Mouse (Mus musculus): ENCODE data around the gene Sh3pxd2b.

Sh3pxd2b gene

DNA sequence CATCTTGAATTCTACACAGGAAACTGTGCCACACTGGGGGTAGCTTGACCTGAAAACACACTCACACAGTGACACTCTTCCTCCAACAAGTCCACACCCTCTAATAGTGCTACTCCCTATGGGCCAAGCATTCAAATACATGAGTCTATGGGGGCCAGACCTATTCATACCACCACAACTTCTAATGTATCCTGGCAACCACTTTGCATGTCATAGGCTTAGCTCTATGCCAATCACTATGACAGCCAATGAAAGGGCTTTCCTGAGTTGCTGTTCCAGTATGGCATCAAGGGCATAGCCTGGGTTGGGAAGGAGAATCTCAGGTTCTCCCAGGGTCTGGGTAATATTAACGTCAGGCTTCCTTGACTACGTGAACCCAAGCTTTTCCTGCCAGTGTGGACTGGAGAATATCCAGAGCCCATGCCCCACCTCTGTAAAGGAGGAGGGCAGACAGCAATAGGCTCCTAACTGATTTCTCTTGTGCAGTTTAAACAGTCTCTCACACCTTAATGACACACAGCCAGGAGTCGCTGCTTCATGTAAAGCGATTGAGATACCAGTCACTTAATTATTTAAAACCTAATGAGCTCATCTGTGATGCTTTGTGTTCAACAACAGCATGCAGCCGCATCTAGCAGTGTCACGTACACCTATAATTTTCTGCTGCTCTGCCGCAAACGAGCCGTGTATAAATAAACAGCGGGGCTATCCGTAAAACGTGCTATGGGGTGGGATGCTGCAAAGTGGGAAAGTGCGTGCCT, 25.8 kb downstream of the Sh3pxd2b start:
- no peak for DNase-seq (ENCODE audit: low spot score in 2 of 2)

DNA sequence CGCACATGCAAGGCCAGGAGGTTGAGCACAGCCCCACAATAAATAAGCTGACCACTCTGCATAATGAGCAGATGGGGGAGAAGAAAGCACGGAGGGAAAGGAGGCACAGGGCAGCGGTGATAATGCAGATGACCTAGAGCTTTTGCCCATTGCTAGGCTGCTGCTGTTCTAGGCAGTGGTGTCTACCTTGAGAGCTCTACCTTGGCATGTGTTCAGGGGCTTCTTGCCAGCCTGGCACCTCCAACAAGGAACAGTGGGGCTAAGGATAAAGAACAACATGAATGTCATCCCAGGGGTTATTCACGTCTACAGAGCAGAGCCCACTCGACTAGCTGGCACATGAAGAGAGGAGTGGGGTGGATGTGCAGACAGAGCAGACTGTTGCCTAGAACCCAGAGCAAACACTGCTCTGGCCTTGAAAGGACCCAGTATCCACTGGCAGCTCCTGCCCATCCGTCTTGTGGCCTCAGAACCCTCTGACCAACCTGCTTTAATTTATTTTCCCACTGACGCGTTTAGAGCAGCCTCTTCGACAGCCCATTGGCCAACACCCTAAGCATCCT, 26.5 kb downstream of the Sh3pxd2b start:
- DNase-seq (ENCODE audit: low spot score in 2 of 2), result no peak

DNA sequence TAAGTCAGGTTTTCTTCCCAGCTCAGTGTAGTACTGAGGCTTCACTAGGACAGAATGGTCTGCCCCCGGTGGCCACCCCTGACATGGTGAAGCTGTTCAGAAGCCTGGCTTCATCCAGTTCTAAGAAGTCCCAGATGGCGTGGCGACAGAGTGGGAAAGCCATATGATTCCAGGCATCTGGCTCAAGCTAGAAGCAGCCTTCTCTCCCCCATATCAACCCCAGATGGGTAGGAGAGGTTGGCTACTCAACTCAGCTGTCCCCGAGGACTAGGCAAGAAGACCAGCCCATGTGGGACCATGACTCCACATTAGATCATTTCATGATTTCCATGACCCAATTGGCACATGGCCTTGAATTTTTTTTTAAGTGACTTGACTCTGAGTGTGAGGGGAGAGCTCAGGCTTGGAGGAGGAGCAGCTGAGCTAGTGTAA, 27.5 kb downstream of the Sh3pxd2b start:
- DNase-seq (ENCODE audit: low spot score in 2 of 2), result no peak

DNA sequence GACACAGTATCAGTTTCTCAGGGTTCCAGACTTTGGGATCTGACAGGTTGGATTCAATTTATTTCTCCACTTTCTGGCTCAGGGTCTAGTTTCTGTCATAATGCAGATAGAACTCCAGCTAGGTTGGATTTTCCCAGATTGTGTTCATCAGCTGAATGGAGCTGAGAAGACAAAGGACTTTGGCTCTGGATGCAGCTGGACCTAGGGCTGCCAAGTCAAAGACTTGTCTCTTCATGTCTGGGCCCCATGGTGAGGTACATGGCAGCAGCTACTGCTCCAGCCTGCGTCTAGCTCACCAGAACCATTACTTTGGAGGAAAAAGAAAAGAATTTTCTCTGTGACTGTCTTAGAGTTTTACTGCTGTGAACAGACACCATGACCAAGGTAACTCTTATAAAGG, 28.5 kb downstream of the Sh3pxd2b start:
- no peak for DNase-seq (ENCODE audit: low spot score in 2 of 2)

DNA sequence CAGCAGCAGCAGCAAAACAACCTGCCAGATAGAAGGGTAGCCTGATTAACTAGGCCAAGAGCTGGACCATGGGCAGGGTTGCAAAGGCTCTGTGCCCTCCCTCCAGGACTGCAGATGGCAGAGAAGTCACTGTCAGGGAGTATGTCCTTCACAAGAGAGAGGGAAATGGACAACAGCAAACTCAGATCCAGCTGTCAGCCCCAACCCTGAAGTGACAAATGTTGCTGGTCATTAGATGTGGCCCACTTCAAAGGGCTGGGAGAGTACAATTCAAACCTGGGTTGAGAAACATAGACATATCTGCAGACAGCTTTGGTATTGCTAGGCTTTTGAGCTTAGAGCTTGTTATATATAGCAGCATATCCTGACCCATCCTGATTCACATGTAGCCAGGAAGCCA, 32.3 kb downstream of the Sh3pxd2b start:
- DNase-seq (ENCODE audit: low spot score in 2 of 2), result no peak

DNA sequence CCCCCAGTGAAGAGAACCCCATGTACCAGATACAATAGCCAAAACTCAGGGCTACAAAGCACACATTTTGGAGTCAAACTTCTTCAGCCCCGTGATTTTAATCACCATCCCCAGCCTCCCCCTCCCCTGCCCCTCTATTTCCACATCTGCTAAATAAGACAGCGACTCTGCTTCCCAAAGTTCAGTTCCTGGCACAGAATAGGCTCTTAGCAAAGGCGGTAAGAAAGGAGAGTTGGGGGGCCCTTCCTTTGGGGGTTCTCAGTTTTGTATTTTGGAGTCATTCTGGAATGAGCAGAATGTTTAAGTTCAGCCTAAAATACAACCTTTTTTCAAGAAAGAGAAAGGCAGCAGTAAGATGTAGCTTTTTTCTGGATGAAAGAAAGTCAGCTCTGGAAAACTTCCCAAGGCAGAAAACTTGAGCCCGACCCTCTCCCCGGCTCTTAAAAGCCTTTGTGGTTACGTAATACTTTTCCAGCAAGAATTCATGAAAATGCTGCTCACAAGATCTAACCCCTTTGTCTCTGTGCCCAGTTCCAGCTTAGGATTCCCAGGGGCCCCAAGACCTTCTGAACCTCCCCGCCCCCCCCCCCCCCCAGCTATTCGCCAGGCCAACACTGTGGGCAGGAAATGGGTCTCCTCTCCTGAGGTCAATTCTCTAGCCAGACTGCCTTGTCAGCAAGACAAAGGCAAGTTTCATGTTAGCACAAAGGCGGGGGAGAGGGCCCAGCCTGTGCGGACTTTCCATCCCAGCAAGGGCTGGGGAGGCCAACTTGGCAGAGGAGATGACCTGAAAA, 35.9 kb downstream of the Sh3pxd2b start:
- no peak for DNase-seq (ENCODE audit: low spot score in 2 of 2)

DNA sequence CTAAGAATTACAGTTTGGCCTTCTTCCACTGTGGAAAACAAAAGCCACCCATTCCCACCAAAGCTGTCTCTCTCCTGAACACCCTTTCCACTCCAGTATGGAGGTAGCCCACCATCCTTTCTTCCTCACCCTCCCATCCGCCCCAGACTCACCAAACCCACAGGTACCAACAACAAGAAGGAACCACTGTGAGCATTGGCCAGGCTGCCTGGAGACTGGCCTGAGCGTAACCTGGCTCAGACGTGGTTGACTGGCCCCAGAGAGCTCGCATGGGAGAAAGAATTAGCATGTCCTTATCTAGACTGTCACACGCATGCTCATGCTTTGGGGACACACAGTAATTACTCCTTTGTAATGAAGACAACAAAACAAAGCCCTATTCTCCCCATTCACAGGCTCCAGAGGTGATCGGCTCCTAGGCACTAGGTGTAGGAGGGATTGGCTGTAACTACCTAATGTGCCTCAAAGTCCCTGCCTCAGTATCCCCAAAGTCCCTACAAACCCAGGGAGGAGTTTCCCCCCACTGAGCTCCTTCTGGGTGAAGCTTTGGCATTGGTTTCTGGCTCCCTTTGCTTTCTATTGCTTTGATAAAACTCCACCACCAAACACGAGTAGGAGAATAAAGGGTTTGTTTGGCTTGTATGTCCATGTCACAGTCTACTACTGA, 36.6 kb downstream of the Sh3pxd2b start:
- DNase-seq (ENCODE audit: low spot score in 2 of 2), result no peak

DNA sequence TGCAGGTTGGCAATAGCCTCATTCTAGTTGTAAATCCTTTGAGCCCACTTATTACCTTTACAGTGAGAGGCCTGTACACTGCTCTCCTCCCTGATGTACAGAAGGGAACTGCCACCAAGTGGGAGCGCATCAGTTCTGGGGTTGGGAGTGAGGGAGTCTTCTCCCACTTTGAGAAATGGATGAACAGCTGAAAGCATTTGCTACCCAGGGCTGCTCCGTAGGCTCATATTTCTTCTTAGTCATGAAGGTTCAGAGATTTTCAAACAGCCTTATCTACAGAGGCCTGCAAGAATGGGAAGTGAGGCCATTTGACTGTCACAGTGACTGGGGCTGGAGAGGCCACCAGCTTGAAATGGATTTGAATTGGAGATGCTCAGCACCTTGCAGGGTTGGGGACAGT, 38.4 kb downstream of the Sh3pxd2b start:
- no peak for DNase-seq (ENCODE audit: low spot score in 2 of 2)

DNA sequence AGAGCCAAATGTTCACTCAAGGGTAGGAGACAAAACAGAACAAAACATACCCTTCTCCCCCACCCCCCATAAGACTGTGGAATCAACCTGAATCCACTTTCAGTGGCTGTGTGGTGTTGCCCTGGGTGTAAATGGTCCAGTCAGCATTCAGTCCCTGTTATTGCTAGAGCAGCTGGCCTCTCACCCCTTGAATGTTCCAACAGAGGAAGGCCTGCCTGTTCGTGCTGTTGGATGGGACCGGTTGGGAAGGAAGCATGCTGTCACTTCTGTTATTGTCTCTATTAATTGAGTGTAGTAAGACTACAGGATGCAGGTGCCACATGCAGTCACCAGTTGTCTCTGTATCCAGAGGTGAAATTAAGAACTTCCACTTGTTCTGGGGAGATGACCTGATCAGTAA, 40.4 kb downstream of the Sh3pxd2b start:
- no peak for DNase-seq (ENCODE audit: low spot score in 2 of 2)

DNA sequence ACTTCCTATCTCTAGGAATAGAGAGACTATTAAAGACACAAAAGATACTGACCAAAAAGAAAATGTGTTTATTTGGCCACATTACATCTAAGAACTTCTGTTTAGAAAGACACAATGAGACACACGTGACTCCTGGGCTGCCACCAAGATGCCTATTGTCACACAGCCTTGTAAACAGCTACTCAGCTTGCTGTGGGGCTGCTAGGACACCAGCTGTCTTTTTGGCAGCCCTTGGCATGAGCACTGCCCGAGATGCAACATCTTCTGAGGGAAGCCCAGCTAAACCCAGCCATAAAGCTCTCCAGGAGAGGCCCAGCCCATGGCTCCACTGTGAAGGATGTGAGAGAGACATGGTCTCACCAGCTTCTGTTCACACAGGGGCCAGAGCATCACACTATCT, 45.5 kb downstream of the Sh3pxd2b start:
- DNase-seq (ENCODE audit: low spot score in 2 of 2), result no peak

DNA sequence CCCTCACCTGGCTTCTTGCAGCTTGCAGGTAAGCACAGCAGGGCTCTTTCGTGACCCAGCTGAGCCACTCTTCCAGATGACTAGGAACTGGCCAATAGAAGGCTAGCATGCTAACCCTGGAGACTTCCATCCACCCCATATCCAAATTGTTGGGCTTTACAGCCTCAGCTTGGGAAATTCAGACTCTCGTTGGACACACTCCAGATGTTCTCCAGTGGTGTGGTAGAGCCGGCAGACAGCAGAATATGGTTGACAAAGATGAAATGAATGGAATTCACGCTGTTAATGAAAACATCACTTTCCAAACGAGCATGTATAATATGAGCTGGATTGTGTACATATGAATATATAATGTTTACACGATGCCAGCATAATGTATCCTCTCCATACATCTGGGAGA, 48.2 kb downstream of the Sh3pxd2b start:
- DNase-seq (ENCODE audit: low spot score in 2 of 2), result no peak

DNA sequence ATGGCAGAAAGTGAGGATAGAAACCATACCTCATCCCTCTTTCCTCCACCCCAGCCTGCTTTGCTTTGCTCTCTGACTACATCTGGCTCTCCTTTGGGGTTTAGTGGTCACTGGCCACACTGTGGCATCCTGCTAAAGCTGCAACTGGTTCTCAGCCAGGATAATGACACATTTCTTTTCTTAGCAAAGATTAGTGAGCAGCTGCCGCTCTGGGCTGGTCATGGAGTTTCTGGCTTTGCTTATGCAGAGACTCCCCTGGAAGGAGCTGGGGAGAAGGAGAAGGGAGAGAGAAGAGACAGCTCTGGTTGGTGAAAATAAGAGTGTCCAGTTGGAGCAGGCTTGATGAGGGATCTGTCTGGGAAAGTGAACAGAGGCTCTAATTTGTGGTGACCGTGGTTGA, 50.8 kb downstream of the Sh3pxd2b start:
- DNase-seq (ENCODE audit: low spot score in 2 of 2), result no peak

DNA sequence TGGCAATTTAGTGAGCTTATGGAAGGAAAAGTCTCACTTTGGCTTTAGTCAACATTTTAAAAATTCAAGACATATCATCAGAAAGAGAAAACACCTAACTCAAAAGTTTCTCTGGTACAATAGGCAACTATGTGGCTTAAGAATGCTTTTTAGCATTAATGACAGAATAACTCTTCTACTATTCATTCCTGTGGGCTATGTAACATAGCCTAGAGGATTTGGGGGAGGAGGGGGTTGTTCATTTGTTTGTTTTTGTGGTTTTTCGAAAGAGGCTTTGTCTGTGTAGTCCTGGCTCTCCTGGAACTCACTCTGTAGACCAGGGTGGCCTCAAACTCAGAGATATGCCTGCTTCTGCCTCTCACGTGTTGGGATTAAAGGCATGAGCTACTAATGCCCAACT, 51.6 kb downstream of the Sh3pxd2b start:
- DNase-seq (ENCODE audit: low spot score in 2 of 2), result no peak

DNA sequence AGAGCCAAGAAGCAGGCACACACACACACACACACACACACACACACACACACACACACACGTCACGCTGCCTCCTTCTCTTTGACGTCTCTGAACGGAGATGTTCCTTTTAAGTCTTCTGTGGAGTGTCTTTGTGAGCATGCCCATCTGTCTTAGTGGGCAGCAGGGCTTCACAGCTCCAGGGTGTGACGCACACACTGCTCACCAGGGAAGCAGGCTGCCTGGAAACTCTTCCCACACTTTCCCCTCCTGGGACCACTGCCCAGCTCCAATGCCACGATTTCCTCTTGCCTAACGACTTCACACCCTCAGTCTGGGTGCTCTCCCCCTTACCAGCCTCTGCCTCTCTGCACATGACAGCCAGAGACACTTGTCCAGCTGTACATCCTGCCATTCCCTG, 55.1 kb downstream of the Sh3pxd2b start:
- no peak for DNase-seq (ENCODE audit: low spot score in 2 of 2)

DNA sequence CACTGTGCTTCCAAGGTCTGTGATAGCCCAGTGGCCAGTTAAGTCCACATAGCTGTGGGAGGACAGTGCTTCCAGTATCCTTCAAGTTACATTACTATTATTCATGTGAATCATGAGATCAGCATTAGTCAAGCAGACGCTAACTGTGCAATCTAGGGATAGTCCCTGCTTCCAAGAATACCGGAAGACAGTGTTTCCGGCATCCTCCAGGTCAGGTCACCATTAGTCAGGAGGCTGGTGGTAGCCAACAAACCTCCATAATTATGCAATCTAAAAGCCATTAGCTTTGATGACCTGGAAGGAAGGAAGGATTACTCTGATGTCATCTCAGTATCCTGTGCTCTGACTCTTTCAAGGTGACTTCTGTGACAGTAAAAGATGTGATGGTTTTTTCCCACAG, 57.1 kb downstream of the Sh3pxd2b start:
- no peak for DNase-seq (ENCODE audit: low spot score in 2 of 2)

DNA sequence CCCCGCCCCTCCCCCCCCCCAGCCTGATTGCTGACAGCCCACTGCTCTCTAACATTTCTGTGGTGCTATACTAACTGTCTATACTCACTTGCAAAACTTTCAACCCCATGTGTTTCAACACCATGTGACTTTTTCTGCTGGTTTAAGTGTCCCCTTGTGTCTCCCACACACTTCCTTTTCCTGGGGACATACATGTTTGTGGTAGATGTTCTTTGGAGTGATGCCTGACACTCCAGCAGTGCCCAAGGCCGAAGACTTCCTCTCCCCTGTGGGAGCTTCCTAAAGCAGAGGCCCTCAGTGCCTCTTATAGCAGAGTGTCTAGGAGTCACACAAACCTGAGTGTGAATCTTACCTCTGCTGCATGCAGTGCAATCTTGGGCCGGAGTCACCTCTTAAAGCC, 60.2 kb downstream of the Sh3pxd2b start:
- DNase-seq (ENCODE audit: low spot score in 2 of 2), result no peak

DNA sequence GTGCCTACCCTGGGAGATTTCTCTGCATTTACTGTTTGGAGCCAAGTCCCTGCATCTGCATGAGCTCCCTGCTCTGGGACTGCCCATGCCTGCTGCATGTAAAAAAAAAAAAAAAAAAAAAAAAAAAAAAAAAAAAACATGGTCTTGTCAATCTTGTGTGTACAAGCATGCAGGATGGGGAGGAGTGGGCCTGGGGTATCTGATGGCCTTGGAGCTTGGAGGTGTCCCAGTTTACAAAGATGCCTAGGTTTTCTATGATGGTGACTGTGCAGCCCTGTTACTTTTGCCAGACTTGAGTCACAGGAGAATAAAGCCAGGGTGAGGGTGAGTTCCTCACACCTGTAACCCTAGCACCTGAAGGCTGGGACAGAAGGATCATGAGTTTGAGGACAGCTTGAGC, 61.4 kb downstream of the Sh3pxd2b start:
- no peak for DNase-seq (ENCODE audit: low spot score in 2 of 2)

DNA sequence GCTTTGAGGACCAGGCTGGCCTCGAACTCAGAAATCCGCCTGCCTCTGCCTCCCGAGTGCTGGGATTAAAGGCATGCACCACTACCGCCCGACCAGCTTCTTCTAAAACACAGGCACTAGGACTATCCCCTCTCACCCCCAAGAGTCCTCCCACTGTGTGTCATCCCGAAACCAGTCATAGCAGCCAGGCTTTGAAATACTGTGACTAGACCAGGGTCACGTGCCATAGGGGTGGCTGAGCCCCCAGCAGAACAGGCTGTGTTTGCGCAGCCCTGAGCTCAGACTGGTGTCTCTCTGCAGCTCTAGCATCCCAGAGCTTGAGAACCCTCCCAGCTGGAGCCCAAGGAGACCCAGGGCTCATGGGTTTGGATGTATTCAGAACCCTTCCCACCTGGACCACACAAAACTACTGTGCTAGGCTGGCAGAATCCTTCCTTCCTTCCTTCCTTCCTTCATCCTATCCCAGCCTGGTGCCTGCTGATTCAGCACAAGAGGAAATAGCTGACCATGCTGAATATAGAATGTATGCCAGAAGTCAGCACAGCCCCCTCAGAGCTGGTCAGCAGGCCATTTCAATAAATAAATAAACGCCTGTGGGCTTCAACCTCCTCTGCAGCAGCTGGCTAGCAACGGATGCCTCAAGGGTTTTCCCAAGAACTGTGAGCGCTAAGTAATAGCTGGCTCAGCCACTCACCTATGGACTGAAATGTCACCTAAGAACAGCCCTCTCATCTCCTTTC, 62.4 kb downstream of the Sh3pxd2b start:
- no peak for DNase-seq (ENCODE audit: low spot score in 2 of 2)

DNA sequence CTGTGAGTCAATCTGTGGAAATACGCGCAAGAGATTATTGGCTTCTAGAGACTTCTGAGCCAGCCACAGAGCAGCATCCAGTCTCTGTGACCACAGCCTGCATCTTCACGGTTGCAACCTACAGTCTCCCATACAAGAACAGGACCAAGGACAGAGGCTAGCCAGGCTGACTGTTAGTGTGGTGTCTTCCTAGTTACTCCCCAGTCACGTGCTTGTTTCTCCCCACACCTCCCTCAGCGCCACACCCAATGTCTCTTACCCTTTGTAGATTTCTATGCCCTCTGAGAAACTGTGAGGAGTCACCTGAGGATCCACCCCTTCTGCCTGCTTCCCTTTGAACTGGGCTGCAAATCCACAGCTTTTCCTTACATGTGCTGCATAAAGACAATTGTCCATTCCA, 72.4 kb downstream of the Sh3pxd2b start:
- no peak for DNase-seq (ENCODE audit: low spot score in 2 of 2)

DNA sequence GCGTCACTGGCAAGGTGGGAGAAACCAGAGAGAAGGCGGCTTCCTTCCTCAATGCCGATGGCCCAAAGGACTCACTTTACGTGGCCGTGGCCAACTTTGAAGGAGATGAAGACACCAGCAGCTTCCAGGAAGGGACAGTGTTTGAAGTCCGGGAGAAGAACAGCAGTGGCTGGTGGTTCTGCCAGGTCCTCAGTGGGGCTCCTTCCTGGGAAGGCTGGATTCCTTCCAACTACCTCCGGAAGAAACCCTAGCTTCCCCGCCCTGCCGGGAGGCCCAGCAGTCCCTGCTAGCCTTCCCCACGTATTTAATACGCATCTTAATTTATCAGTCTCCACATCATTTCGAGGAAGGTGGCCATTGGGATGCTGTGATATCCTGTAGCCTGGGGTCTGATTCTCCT, 75.7 kb downstream of the Sh3pxd2b start:
- no peak for DNase-seq (ENCODE audit: low spot score in 2 of 2)

DNA sequence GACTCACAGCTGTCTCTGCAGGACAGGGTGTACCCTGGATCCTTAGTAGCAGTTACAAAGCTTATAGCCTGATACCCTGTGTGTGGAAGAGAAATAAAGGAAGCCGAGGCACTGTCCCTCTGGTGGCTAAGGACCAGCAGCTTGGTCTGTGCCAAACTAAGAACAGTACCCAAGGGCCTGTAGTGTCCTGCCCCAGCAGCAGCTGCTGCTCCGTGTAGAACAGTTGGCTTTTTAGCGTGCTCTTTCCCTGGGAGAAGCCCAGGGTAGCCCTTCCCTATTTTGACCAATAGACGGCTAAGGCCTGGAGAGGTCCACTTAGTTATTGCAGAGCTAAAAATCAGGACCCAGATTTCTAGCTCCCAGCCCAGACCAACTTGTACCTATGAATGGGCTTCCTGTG, 77.0 kb downstream of the Sh3pxd2b start:
- DNase-seq (ENCODE audit: low spot score in 2 of 2), result no peak

Data from natural killer cell, adult 2 months (primary cell).